Mouse (Mus musculus) left cerebral cortex, adult 9 months (tissue): ENCODE data around the gene Gm20219.
A peak's percentile ranks its signal among the peaks of the same experiment; 100 is the strongest.

Source experiments
- DNase-seq, 2 experiments: peaks; one replicate each; pipeline ENCODE4 v3.0.0; 2022; ENCODE audit warnings: low spot score in 2 of 2

Gm20219 gene

DNA sequence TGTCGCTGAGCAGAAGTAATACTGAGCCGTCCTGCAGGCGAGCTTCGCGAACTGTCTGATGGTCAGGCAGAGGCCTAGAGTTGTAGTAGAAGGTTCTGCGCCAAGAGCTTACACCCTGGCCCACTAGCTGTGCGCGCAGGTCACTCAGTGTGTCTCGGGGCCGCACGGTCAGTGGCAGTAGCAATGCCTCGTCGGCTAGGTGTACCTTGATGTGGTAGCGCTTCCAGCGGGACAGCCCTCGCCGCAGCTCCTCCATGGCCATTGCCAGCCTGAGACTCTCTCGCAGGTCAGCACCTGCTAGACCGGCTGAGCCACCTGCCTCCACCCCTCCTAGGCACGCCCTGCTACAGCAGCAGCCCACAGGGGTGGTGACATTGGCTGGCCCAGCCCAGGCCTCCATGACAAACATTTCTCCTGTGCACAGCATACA, at the start of gene Gm20219:
Gm20219 (minus strand) TSS at position 266 of the 430 bp plus-strand sequence.
- no peak for DNase-seq

DNA sequence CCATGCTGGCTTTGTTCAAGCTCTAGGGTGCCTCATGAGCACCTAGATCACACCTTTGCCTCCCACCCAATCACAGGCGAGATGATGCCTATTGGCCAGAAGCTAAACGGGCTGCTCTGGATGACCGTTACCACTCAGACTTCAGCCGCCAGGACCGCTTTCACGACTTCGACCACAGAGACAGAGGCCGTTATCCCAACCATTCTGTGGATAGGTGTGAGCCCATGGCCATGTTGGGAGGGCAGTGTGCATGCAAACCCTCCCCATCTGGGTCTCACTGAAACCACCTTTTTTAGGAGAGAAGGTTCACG, 49.8 kb upstream of the Gm20219 start:
- no peak for DNase-seq

DNA sequence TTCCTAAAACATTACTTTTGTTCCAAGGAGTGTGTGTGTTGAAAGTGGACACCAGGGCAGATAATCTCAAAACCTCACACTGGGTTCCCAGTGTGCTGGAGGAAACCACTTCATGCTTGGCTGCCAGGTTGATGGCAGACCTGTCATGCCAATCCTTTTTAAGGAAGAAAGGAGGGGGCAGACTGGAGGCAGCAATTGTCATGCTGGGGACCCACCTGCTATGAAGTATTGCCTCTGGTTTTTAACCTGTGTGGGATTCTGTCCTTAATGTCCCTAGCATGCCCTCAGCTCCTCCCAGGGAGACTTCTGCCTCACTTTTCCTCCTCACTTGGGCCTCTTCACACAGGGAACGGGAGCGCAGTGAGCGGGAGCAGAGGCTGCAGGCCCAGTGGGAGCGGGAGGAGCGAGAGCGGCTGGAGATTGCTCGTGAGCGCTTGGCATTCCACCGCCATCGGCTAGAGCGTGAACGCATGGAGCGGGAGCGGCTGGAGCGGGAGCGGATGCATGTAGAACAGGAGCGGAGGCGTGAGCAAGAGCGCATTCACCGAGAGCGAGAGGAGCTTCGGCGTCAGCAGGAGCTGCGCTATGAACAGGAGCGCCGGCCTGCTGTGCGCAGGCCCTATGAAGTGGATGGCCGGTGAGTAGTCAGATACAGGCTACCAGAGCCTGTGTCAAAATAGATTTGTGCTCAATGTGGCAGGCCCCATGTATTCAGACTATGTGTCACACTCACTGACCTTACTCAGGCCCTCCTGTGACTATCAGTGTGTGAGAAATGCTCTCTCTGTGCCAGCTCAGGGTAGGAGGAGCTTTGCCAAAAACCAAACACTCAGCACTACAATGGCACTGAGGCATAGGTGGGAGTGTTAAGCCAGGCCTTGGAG, 49.2 kb upstream of the Gm20219 start:
- no peak for DNase-seq

DNA sequence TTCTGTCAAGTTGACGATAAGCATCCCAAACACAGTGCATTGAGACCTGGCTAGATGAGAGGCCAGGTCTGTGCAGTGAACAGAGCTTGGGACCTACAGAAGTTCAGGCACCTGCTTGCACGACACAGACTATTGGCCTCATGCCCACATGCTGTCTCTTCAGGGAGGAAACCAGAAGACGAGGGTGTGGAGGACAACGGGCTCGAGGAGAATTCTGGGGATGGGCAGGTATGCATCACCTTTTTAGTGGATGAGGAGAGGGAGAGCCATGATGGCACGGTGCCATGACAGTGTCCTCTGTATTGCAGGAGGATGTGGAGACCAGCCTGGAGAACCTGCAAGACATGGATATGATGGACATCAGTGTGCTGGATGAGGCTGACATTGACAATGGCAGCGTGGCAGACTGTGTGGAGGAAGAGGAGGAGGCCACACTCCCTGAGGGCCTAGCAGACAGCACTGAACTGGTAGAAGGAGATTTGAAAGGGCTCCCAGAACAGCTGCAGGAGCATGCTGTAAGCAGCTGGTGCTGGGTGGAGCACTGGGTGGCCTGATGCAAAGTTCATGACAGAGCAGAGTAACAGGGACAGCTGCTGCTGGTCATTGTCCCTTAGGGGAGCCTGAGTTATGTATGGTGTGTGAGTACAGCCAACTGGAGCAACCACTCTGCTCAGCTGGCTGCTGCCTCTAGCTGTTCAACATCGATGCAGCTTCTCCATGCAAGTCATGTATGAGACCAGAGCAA, 39.5 kb upstream of the Gm20219 start:
- DNase-seq: no peak

DNA sequence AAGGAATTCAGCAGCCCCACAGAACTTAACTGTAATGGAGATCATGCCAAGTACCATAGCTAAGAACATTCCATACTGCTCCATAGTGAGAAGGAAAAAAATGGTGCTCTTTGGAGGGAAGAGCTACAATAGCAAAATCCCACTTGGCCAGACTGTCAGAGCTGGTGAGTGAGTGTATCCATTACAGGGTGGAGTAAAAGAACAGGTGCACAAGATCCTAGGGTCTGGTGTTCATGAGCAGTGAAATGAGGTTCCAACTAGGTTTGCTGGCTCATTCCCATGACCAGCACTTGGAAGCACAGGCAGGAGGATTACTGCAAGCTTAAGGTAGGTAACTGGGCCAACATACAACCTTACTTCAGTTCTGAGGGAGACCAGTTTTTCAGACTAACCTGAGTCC, 38.4 kb upstream of the Gm20219 start:
- no peak for DNase-seq

DNA sequence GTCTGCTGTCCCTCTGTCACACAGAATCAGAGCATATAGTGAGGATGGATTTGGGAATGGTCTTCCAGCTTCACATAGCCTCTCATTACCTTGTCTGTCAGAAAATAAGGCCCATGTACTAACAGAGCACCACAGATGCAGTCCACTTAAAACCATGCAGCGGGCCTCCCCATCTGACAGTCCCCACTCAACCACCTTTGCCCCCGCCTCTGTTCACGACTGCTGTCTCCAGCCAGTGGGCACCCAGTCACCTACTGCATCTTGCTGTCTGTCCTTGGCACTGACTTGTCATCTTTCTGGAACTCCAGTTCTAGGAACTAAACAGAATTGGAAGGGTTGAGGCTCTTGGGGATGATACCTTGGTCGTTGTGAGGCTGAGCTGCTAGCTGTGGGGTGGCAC, 34.7 kb upstream of the Gm20219 start:
- no peak for DNase-seq

DNA sequence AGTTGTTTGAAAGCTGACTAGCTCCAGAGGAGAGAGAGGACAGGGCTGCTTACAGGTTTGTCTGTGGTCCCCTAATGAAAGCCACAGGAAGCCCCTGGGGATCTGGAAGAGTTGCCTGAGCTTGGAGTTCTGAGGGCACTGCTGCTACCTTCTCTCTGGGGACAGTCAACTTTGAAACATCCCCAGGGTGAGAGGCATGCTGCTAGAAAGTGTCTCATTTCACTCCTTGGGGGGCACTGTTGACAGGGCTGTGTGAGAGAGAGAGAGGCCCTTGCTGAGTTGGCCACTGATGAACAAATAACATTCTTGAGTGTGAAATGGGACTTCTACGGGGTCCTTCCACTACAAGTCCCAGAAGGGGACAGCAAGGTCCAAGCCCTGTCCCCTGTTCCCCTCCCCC, 33.6 kb upstream of the Gm20219 start:
- no peak for DNase-seq

DNA sequence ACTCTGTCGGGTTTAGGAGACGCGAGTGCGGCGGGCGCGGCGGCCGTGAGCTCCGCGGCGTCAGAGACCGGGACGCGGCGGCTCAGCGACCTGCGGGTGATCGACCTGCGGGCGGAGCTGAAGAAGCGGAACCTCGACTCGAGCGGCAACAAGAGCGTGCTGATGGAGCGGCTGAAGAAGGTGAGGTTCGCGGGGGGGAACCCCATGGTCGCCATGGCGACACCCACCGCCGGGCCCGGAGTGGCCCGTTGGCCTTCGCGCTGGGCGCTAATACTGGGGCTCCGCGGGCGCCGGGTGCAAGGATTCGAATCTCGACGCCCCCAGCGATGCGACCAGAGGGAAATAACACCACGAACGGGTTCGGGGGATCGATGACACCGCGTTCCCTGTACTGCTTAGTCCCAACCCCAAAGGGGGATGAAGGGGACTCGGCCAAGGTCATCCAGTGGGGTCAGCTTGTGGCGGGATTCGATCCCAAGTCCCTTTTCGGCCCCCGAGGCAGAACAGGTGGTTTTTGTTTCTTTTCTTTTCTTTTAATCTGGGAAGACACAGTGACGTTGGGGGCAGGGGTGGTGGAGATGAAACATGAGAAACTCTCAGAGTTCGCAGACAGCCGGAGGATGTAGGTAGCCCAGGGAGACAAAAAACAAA, 31.1 kb upstream of the Gm20219 start:
- peak in 1 of 2 experiments; percentile 42 for DNase-seq

DNA sequence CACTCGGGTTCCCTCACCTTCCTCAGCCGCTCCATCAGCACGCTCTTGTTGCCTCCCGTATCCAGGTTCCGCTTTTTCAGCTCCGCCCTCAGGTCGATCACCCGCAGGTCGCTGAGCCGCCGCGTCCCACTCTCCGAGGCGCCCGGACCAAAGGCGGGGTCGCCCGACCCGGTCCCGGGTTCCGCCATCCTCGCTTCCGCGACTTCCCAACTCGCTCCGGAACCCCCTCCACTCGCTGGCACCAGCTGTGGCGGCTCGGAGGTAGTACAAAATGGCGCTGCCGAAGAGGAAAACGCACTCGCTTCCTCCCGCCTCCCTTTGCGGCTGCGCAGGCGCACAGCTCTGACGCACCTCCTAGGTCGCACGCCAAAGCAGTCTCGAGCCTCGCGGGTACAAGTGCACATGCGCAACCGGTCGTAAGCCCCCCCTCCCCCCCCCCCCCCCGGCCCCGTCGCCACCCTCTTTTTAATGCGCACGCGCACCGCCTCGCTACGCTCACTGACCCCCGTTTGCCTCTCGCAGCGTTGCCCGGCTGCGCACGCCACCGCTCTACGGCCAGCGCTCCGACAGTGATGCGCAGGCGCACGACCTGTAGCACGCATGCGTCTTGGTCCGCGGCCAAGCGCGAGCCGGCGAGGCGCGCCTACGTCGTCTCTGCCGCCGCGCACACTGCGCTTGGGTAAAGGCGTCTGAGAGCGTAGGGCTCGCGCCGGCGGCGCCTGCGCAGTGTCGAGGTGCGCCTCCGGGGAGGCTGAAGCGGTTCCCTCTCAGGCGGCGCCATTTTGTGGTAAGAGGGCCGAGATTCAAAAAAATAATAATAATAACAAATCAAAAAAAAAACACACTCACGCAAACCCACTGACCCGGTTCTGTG, 30.3 kb upstream of the Gm20219 start, which contains the start of the genes Safb2 and Safb:
Safb2 (minus strand) TSS at position 329 of the 874 bp plus-strand sequence.
Safb (plus strand) TSS at position 569 of the 874 bp plus-strand sequence.
- DNase-seq: peak; percentile 98

DNA sequence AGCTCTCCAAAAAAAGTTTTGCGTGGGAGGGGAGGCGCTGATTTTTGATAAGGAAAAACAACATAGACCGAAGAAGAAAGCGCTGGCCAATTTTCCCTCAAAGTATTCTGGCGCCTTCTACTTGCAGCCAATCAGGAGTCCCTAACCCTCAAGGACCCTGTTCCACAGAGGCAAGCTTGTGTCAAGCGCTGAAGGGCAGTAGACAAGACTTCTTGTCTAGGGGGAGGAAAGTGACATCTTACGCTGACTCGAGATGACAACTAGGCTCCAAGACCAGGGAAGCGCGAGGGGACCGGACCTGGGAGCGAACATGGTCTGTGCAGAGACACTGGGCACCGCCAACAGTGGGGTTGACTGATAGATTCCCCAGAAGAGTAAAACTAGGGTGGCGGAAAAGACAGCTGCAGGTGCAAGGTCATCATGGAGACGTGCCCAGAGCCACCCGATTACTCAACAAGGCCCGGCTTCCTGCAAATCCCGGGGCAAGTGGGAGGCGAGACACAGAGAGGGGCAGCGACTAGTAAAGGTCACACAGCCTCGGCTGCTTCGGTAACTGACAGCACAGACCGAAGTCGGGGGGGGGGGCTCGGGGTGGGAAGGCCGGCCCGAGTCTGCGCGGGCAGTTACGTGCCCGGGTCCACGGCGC, 29.5 kb upstream of the Gm20219 start:
- peak; percentile 33 to 39 for DNase-seq

DNA sequence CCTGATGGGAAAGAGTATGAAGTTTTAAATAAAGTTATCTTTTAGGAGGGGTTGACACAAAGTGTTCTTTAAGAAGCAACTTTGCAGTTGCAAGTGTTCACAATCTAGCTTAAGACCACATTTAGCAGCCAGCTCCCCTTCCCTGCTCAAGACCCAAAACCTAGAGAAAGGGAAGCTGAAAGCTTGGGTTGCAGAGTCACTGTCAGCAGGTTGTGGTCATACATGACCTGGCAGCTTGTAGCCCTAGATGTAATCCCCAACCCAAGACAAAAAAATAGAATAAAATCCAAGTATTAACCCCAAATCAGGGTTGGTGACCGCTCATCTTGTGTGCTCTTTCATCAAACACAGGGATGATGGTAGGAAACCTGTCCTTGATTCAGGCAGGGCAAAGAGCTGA, 28.9 kb upstream of the Gm20219 start:
- DNase-seq: no peak

DNA sequence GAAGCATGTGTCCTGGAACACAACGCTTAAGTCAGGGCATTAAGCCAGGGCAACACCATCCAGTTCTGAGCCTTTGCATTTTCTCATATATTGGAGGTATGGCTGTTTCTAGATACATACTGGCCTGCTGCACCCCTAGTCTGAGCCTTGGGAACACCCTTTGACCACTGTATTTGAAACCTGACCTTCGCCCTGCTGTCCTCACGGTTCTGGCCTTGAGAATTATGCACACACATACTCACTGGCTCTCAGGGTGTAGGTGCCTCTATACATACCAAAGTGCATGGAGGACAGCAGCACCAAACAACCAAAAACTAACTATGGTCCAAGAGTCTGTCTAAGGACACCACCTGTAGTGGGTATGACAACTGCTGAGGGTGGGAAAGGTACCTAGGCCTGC, 18.8 kb upstream of the Gm20219 start:
- no peak for DNase-seq

DNA sequence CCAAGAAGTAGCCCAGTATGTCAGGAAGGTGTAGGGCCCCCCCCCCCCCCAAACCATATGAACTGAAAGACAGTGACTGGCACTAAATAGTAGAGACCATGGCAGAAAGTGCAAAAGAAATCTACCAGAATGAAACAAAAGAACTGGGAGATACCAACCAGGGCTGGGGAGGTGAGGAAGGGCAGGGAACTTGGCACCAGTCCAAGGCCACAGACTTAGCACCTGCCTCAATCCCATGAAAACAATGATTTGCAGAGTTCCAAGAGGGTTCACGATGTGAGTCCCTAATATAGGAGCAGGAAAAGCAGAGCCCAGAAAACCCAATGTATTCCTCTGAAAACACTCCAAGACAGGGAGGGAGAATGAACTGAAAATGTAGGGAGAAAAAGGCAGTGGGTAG, 18.0 kb upstream of the Gm20219 start:
- DNase-seq: no peak

DNA sequence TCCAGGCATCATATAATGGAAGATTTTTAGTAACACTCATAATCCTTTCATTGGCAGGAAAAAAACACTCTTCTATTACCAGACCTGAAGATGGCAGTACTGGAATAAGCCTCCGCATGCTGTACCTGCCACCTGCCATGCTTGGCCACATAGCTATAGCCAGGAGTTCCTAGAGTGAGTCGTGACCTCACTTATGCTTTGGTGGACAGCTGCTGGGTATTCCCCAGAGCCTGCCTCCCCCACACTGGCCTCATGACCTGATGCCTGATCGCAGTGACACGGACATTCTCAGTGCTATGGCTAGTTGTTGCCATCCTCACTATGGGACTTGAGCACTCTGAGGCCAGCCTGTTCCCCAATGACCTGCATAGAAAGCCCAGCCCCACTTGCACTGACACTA, 16.1 kb upstream of the Gm20219 start:
- no peak for DNase-seq

DNA sequence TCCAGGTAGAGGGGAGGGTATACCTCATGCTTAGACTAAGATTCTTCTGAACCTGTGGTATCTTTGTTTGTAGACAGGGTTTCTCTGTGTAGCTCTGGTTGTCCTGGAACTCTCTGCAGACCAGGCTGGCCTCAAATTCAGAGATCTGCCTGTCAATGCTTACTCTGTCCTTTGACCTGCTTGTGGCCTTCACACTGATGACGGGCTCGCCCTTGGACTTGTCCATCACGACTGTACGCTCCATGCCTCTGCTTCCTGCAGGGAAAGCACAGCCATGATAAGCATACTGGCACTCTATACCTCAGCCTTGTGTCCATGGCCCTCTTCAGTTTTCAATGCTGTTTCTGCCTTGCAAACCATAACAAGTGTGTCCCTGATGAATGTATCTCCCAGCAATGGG, 13.2 kb upstream of the Gm20219 start:
- no peak for DNase-seq

DNA sequence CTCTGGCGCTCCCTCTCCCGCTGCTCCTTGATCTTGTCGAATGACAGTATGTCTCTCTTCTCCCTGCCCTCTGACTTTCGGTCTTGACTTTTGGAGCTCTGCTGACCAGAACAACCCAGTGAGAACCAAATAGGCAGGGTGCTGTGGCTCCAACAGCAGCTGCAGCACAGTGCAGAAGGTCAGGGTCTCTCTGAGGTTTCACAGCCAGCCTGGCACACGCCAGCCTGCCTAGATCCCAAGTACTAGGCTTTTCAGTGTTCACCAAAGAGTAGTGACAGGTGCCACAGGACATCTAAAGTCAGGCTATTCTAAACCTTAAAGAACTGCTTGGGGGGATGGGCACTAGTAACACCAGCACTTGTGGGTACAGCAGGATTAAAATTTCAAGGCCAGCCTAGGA, 12.7 kb upstream of the Gm20219 start:
- DNase-seq: no peak

DNA sequence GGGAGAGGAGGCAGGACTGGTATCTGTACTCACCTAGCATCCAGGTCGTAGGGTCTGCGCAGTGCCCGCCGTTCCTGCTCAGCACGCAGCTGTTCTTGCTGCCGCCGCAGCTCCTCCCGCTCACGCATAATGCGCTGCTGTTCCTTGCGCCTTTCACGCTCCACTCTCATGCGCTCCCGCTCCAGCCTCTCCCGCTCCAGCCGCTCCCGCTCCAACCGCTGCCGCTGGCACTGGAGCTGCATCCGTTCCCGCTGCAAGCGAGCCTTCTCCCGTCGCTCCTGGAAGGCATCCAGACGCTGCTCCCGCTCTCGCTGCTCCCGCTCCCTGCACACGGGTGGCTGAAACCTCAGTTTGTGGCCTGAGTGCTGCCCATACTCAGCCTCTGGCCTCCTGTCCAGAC, 12.1 kb upstream of the Gm20219 start:
- DNase-seq: no peak

DNA sequence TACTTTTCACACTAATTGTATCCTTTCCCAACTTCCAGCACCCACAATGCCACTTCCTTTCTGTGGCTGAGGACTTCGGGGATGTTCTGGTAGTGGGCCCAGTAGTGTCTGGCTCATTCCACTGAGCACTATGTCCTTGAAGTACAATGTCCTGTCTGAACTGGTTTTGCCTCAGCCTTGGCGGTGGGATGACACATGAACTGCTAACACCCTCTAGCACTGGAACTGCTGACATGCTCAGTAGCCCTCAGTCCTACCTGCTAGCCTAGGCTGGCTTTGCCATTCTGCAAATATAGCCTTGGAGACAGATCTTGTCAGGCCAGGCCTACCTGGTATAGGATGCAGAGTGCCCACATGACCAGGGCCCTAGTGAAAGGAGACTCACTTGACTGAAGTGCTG, 7.7 kb upstream of the Gm20219 start:
- DNase-seq: no peak

DNA sequence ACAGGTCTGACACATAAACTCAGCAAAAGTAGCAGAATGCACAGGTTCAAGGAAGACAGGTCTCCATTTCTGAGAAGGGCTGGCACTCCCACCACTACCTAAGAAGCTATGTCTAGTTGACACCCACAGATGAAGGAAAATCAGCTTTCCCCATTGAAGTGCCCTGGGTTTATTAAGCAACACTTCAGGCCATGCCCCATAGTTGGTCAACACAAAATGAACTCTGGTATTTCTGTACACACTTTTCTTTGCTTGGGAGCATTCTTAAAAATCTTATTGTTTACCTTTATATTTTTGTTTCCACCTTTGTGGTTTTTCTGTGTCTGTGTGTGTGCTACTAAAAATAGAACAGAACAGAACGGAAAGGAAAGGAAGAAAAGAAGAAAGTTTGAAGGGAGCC, 5.9 kb upstream of the Gm20219 start:
- no peak for DNase-seq

DNA sequence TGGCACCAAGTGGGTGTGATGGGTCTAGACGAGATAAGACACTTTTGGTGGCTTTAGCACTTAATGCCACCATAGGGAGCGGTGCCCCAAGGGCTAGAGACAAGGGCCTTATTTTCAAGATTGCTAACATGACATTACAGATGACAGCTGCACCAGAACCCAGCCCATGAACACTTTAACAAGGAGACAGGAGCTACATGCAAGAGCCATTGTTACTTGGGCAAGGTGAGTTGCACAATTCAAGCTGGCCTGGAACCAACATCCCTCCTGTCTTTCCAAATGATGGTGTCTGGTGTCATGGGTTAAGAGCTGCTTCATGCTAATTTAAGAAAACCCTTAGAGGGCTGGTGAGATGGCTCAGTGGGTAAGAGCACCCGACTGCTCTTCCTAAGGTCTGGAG, 5.2 kb upstream of the Gm20219 start:
- DNase-seq: no peak

DNA sequence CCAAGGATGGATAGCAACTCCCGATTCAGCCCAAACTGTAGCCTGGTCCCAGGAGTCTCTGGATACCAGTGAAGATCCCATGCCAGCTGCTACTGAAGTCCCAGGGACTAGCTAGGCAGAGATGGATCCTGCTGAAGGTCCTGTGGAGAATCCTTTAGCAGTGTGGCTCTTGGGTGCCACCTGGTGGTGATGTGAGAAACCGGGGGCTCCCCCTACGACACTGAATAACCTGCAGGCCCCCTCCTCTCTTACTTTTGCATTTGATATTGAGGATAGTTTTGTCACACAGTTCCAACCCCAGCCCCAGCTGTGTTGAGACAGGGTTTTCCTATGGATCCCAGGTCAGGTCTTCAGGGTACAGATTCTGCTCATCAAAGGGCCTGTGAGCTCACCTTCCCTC, 4.3 kb upstream of the Gm20219 start:
- DNase-seq: peak in 1 of 2 experiments; percentile 68
